ENCODE assay signal across 8 mouse cellular contexts in genomic region chr13:16012243-16012887, GRCm38 (mm10). TPM values are rescaled to one million over a fixed set of nuclear protein-coding genes. Genes with fewer than 3 reads are reported as not detected.
DNase-seq lines count a peak whose midpoint lies in the region; ATAC-seq lines count a peak whose summit lies in the region.

No protein-coding gene starts in this region.

- ATAC-seq in hindbrain, embryonic 15.5 days (ENCODE audit: low FRiP score, low read depth): peak; percentile 92

- WGBS in hindbrain, embryonic 15.5 days: 8% methylated on average over 19 of the region's 19 CpGs

- no peak overlapping the region for H3K27ac ChIP-seq in hindbrain, embryonic 15.5 days (replicated peaks)

- peak overlapping the region; percentile 89 for H3K4me2 ChIP-seq in hindbrain, embryonic 15.5 days

- peak overlapping the region; percentile 51 for H3K9ac ChIP-seq in hindbrain, embryonic 15.5 days

- H3K27me3 ChIP-seq in hindbrain, embryonic 15.5 days: no peaks in the 10 kb centered on the region; the same call in 1 of the 2 replicates
- H3K27me3 ChIP-seq in megakaryocyte, embryonic 14.5 days (replicated peaks): peaks cover 50% of the 10 kb centered on the region

- peak overlapping the region; percentile 48 for H3K4me3 ChIP-seq in hindbrain, embryonic 15.5 days
- H3K4me3 ChIP-seq in megakaryocyte, embryonic 14.5 days (replicated peaks): peak overlapping the region; percentile 93

- intact Hi-C loops in left cerebral cortex, postnatal 14 days (cut with DNase I): loop anchor here (10.0 kb wide), 3 partner anchors 342 to 952 kb away; no protein-coding TSS in a partner anchor

- peak; percentile 78 for DNase-seq in ZHBTc4 (ENCODE audit: low read depth, low spot score)
- DNase-seq in cerebellum, postnatal 25 days: peak; percentile 77 to 82
- DNase-seq in gastrocnemius, adult 8-10 months (ENCODE audit: low spot score in 2 of 2): peak; percentile 26 to 36
- peak; percentile 69 to 72 for DNase-seq in left cerebral cortex, postnatal 14 days (ENCODE audit: low spot score in 2 of 2)
- DNase-seq in right cerebral cortex, adult 2 months (ENCODE audit: low spot score in 2 of 2): peak; percentile 61 to 74
- peak; percentile 75 to 81 for DNase-seq in urinary bladder, postnatal 36 days (ENCODE audit: low spot score in 2 of 2)

- peaks cover 13% of the 10 kb centered on the region for H3K4me1 ChIP-seq in hindbrain, embryonic 15.5 days (replicated peaks)
- peaks cover 15% of the 10 kb centered on the region for H3K4me1 ChIP-seq in megakaryocyte, embryonic 14.5 days

- H3K9me3 ChIP-seq in hindbrain, embryonic 15.5 days: no peaks in the 10 kb centered on the region
- H3K9me3 ChIP-seq in megakaryocyte, embryonic 14.5 days: no peaks in the 10 kb centered on the region

- no peaks in the 10 kb centered on the region for H3K36me3 ChIP-seq in hindbrain, embryonic 15.5 days
- no peaks in the 10 kb centered on the region for H3K36me3 ChIP-seq in megakaryocyte, embryonic 14.5 days (replicated peaks; ENCODE audit: low read length)

RNA-seq across cellular contexts. Expression of gene Inhba, which starts 0.7 kb away (rescaled TPM):
- 1 to 10 TPM in 3 of 4 experiments, under 1 TPM in 1; 0.94 to 1.4 (median 1.3) TPM for total RNA-seq in gastrocnemius, adult 8-10 months (2022)
- 1.5 TPM in 2 replicates for polyA plus RNA-seq in hindbrain, embryonic 15.5 days (2015; fragmentation: Nextera tagmentation; extraction: Ambion mirVana)
- total RNA-seq in left cerebral cortex, postnatal 14 days (2021): 10 to 100 TPM in 1 of 2 experiments, 1 to 10 TPM in 1; 8.2 to 12.1 TPM
- 0.03 and 1.1 TPM in 2 replicates for polyA plus RNA-seq in megakaryocyte, embryonic 14.5 days (2012; ENCODE audit: insufficient read depth, low replicate concordance)
